Mouse (Mus musculus) megakaryocyte progenitor cell, adult 5-6 weeks (primary cell): ENCODE results near the gene Snd1. TPM values are rescaled to one million over a fixed set of nuclear protein-coding genes. Genes with fewer than 3 reads are reported as not detected.

Source experiments
- ATAC-seq: replicated peaks from 2 replicates; pipeline ENCODE4 v1.8.0; 2016; ENCODE audit warnings: mild to moderate bottlenecking, moderate TSS enrichment, inconsistent platforms; ENCODE audit not compliant: poor library complexity
- total RNA-seq, 2 experiments: library from RNA; stranded (forward) in 1 of 2; stranded (reverse) in 1 of 2; fragments of 157-497, 149-512 nt in 1 of 2; fragments of 200-1000 nt in 1 of 2; gene quantifications; 2 replicates each; pipeline versions ENCODE4 v1.2.3 to v1.2.4; 2015 to 2017

The Snd1 gene
- total RNA-seq, 2 experiments from 2014 or later: 85.0 to 177 TPM

DNA sequence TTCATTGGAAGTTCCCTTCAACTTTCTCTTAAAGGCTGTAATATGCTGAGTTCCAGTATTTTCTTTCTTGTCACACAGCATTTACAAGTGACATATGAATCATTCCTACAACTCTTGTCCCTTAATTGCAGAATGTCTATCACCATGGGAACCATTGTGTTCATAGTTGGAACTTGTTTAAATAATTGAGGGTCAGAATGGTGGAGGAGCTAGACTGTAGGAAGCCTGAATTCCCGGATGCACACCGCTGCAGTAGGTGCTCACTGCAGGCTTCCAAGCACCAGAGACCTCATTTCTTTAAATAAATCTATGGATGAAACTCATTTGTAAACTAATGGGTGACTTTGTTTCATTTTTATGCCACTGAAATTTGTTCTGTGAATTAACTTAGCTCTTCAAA, 154.9 kb downstream of the Snd1 start:
- no peak for ATAC-seq

DNA sequence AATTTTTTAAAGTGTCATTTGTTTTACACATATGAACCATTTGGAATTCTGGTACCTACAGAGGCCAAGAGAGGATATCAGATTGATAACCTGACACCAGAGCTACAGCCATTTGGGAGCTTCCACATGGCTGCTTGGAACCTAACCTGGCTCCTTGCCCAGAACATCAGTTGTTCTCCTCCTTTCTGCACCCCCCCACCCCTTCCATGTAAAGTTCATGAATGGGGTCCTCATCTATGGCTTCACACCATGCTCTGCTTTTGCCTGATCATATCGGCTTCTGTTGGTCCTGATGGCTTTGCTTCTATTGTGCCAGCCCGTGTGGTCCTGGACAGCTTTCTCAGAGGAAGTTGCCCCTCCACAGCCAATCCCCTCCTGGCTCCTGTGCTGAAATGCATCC, 156.0 kb downstream of the Snd1 start:
- ATAC-seq: no peak

DNA sequence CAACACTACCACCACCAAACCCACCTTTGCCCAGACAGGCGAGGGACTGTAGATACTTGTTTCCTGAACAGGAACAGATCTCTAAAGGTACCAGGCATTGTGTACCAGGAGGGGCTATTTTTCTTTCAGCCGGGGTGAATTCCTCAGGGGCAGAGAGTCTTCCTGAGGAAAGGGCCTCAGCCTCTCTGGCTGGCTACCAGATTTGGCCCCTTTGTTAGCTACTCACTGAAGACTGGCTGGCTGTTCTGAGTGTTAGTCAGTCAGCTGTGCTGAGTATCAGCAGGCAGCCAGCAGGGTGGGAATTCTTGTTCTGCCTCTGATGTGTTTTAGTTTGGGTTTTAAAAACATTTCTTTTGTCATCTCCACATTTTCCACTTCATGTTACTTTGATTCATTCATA, 158.2 kb downstream of the Snd1 start:
- ATAC-seq: no peak

DNA sequence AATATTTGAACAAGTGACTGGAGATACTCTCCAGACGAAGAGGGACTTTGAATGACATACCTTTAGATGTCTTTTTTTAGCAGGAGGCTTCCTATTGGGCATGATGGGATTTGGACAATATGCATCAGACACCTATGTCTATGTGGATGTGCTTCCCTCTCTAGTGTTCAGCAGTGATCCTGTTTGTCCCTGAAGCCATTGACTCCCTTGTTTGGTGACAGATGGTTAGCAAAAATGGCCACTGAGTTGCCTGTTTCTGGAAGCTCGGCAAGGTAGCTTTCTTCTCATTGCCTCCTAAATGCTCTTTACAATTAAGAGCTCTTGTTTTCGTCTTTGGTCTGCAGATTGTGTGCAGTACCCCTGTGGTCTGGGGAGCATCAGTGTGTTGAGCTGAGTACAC, 158.7 kb downstream of the Snd1 start:
- no peak for ATAC-seq

DNA sequence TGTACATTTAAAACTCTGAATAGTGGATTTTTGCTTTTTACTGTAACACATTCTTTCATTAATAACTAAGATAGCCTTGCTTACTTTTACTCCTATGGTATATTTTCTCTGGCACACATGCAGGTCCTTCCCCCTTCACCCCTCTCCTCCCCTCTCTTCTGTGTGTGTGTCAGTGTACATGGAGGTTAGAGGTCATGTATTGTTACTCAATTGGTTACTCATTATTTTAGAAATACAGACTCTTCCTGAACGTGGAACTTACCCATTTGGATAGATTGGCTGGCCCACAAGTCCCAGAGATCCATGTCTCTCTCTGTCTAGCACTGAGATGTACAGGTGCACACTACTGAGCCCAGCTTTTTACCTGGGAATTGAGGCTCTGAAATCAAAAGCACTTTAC, 160.2 kb downstream of the Snd1 start:
- ATAC-seq: no peak

DNA sequence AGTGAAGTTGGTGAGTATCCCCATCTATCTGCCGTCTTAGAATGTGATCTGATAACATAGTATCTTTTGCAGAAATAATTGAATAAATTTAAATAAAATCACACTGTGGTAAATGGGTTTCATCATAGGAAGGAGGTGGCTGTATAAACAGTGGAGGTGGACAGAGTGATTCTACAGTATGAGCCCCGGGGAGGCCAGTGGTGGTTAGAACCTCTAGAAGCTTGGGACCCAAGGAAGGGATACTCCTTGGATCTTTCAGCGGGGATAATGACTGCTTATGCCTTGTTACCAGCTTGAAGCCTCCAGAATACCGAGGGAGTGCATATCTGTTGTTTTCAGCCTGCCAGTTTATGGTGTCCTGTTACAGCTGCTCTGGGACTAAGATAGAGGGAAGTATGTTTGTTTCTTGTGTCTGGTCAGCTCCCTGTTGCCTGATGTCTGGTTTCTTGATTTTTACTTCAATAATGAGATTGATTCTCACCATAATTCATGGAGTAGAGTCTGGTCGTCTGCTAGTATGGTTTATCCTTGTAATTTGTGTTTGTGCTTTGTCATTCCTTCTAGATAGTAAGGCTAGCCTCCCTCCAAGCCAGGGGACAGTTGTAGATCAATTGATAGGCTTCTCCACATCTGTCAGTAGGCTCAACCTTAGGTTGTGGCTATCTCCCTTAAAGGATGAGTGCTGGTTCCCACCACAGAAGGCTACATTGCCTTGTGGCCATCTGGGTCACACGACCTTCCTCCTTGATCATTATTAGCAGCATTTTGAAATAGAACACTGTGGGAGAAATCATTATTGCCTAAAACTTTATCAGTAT, 160.8 kb downstream of the Snd1 start:
- peak; percentile 51 for ATAC-seq

DNA sequence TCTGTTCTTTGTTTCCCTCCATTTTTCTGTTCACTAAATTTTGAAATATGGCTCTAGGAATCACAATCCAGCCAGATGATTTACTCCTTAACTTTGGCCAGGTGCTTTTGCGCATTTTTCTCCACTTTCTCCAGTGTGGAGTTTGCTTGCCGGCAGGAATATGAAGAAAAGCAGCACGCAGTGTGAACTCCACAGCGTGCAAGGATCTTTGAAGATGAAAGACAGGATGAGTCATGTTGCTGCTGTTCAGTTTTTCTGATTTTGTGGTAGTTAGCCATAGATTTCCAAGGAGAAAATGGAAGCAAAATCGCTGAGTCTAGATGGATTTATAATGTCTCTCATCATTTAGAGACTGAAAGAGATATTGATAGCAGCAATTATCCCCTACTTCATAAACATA, 165.1 kb downstream of the Snd1 start:
- ATAC-seq: no peak

DNA sequence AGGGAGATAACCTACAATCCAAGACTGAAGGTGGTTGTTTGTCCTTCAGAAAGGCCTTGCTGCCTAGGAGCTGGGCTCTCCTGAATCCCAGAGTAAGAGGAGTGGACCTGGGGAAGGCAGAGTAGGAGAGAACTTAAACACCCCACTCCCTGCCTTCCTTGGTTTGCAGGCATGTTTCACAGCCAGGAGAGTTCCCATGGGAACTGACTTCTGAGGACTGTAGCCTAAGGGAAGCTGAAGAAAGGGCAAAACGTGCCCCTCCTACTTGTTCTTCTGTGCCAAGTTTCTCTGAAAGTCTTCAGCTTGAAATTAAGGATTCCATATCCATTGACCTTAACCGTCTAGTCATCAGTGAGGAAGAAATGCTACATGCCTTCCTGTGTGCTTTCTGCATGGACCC, 168.0 kb downstream of the Snd1 start:
- ATAC-seq: no peak

DNA sequence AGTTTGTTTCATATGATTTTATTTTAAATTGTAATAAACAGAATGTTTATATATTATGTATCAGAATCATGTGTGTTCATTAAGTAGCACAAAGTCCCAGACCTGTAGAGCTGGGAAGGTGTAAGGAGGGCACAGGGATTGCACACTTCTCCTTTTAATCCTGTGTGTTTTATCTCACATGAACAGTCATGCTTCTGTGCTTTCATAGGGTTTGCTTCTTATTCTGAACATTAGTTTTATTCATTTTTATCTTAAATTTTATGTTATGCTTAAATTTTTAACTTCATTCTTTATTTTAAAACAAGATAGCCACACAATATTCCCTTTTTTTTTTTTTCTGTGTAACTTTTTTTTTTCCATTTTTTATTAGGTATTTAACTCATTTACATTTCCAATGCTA, 170.3 kb downstream of the Snd1 start:
- ATAC-seq: no peak

DNA sequence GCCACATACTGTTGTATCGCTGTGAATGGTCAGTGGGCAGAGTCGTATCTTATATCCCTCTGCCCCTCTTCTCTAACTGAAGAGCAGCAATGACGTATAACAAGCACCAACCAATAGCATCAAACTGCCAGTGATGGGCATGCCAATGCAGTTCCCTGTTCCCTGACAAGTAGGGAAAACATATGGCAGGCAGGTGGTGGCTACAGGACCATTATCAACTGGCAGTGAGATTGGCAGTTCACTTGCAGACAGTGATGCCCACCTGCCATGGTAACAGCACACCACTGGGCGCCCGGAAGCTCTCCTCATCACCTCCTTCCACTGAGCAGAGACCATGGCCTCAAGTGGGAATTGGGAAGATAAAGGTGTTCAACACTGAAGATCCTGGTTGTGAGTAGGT, 181.6 kb downstream of the Snd1 start:
- no peak for ATAC-seq

DNA sequence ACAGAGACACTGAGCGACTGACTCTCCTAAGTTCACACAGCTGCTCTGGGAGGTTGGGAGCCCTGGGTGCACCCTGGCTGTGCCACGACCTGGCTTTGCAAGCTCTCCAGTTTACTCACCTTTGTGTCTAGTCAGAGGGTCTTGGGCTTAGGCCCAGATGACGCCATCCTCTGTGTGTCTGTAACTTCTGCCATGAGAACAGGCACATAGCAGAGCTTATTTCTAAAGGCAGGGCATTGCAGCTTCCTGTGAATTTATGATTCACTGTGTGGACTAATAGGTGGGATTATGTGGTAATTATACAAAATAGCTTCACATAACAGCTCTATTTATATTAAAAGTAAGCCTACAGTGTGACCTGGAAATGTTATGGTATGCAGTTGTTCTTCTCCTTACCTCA, 188.1 kb downstream of the Snd1 start:
- no peak for ATAC-seq

DNA sequence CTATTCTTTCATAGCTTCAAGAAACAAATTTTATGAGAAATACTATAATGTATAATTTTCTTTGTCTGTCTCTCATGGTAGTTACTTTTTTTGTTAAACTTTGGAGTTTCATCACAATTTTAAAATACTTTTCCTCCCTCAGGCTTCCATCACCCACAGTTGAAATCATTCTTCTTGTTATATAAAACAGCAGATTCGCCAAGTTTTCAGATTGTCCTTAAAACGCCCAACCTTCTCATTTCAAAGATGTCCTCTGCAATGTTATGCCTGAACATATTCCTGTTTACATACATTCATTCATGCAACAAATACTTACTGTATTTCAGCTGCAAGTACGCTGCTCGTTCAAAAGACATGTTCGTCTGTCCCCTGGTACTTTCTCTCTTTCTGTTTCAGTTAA, 188.7 kb downstream of the Snd1 start:
- no peak for ATAC-seq

DNA sequence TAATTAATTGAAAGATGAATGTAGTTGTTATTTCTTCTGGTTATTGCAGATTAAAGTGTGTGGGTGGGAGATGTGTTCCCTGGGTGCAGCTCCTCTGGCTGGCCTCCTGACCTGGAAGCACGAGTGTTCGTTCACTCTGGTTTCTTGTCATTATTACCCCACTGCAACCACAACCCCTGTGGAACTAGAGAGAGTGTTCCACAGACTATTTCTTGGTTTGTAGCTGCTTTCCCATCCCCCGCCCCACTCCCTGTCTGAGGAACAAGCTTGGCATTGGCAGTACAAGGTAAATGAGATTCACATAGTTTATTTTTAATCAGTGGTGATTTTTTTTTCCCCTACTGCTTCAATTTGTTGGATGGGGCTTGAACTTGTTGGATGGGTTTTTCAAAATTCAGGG, 189.8 kb downstream of the Snd1 start:
- ATAC-seq: no peak

DNA sequence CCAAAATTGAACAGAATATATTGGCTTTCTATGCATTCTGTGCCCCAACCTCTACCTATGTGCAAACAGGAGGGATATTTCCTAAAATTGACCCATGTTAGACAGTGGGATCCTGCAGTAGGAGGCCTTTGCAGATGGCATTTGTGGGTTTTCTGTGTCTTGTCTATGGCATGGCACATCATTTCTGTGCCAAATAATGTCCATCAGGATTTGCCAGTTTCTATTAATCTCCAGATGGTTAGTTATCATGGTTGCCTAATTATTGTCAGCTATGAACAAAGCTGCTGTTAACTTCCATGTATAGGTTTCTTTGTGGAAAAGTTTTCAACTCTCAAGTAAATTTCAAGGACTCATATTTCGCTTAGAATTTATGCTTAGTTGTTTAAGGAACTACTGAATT, 192.6 kb downstream of the Snd1 start:
- no peak for ATAC-seq

DNA sequence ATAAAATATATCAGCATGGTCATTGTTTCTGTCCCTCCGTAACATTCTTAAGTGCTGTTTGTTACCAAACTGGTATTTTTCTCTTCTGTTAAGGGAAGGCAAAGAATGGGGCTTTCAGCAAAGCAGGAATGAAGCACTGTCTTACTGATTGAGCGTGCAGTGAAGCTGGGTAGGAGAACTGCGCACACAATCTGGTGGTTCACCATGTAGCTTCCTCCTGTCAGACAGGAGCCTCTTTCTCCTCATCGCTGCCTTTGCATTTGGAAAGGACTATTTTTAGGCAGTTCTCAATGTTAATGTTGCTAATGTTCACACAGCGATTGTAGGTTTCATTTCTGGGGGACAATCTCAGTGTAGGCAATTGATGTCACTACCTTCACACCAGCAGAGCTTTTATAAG, 194.3 kb downstream of the Snd1 start:
- no peak for ATAC-seq

DNA sequence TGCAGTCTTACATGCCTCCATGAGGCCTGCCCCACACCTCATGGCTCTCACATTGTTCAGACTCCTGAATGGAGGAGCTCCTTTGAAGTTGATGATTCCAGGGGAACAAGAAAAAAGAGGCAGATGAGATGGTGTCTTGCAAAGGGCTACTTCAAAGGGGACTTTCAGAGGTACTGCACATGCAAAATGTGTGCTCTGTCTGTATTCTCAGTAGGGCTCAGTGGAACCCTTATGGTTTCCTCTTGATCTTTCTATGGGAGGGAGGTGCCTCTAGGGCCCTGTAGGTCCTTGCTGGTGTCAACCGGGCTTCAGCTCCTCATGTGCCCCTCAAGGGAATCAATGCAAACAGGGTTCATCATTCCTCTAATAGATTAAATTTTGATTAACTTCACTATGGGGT, 197.4 kb downstream of the Snd1 start:
- no peak for ATAC-seq

DNA sequence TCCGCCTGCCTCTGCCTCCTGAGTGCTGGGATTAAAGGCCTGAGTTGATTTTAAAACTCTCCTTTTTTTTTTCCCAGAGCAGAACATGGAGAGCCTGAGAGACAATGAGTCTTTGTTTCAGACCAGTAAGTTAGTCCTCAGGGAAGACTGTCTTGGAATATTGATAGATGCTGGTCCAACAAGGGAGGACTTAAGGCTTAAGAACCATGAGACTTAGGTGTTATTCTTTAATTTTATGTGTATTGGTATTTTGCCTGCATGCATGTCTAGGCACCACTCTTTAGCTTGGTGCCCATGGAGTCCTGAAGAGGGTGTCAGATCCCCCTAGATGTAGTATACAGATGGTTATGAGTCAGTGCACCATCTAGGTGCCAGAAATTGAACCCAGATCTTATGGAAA, 199.7 kb downstream of the Snd1 start:
- ATAC-seq: no peak

DNA sequence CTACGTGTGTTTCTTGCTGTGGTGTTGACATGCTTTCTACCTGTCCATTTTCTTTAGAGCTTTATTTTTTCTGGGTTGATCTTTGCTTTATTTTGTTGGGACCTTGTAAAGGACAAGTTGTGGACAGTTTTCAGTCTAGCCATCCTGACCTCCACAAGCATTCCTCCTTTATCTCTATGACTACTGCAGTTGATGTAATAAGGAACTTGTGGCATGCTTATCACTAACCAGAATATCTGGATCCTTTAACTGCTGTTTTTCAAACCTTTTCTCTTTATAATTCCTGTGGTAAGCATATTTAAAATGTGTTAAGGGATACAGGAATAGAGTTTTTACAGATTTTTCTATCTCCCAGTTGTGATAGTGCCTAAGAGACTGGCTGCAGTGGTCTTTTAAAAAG, 204.0 kb downstream of the Snd1 start:
- no peak for ATAC-seq

DNA sequence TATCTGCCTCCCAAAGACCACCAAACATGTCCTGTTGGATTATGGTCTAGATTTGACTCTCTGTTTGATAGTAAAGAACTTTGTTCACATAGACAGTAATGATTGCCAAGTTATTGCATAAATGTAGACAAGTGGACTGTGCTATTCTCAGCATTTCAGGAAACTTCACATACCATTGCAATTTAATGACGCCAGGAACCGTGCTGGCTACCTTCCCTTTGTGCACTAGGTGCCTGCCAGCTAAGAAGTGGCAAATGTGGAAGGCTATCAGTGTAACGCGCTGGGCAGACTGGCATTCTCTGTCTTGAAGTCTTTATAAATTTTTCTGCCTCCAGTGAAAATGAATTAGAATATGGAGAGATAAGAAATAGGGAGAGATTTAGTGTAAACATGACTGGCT, 205.6 kb downstream of the Snd1 start:
- ATAC-seq: no peak

DNA sequence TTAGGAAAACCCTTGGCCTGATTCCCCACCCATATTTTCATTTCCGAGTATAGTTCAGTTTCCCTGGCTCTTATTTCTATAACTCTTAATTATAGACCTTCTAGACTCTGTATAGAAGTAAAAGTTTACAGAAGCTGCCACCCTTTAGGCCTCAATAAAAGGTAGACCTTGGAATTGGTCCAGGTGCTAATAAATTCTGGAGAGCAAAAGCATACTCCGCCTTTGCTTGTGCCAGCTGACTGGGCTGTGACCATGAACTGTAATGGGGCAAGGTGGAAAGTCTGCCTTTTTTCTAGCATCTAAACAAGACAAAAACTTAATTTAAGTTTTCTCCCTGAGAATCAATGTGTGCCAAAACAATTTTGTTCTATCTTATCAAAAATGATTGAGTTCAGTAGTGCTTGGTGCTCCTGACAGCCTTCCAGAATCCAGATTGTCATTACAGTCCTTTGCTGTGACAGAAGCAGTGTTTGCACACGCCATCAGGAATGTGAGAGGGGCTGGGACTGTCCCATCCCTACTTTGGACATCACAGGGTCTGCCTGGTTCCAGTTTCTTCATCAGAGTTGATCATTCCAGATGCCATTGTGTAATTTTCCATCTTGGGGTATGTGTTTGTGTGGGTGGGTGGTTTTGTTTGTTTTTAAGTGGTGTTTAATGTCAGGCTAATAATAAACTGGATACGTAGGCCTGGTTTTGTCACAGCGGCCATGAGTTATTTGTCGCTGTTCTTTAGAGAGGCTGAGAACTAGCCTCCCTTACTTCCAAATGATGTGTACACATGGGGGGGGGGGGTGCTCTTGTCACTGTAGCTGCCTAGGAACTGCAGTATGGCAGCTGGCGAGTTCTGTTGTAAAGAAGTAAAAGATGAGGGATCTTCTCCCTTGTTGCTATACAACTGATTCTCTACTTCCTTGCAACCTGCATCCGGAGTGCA, 206.8 kb downstream of the Snd1 start:
- no peak for ATAC-seq

DNA sequence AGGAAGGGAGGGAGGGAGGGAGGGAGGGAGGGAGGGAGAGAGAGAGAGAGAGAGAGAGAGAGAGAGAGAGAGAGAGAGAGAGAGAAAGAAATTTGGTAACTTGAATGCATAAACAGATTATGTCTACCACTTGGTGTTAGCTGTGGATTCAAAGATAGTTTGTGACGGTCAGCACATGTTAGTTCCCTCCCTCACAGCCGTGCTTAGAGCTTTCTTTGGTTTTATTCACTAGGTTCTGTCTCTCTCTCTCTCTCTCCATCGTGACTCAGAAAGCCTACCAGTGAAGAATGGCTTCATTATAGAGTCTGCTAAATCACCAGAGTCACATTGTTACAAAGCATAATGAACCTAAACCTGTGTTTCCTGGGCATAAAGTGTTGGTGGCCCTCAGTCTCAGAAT, 210.1 kb downstream of the Snd1 start:
- ATAC-seq: no peak

DNA sequence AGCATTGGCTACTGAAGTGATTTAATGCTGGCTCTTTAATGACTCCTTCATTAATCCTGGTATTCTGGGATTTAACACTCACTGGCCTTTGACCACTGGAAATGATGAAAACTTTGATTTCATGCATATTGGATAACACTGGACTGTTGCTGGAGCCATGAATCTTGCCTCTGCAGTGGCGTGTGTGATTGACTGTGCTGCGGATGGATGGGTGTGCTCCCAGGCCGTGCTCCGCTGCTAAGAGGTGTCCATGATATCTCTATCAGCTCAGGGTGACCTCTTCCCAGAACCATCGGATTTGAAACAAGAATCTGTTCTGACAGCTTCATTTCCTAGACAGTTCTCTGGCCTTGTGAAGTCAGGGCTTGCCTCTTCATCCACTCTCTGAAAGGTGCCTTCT, 210.8 kb downstream of the Snd1 start:
- ATAC-seq: no peak
